Mouse (Mus musculus): ENCODE data around the gene St6galnac4.

St6galnac4 gene

DNA sequence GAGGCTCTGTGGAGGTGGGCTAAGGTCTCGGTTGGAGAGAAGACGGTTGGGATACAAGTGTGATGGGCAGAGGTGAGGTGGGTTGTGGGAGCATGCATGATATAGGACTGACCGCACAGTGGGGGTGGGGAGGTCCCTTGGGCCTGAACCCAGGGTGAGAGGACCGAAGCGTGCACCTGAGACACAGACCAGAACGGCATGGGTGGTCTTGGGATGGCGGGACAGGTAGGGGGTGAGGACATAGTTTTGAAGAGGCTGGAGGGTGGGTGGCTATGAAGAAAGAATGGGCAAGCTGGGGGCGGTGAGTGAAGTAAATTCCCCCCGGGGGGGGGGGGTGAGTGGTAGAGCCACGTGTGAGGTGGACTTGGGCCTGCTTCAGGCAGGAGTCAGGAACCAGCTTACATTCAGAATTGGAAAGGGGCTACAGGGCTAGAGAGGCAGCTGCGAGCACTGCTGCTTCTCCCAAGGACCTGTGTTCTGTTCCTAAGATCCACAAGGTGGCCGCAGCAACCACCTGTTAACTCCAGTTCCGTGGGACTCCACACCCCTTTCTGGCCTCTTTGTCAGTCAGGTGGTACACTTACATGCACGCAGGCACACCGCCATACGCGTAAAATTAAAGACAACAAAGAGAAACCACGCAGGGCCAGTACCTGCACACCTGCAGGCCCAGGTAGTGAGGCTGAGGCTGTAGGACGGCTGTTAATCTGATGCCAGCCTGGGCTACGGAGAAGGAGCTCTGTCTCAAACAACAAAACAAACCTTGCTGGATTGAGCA, 40.6 kb downstream of the St6galnac4 start:
- DNase-seq (ENCODE audit: low spot score), result no peak

DNA sequence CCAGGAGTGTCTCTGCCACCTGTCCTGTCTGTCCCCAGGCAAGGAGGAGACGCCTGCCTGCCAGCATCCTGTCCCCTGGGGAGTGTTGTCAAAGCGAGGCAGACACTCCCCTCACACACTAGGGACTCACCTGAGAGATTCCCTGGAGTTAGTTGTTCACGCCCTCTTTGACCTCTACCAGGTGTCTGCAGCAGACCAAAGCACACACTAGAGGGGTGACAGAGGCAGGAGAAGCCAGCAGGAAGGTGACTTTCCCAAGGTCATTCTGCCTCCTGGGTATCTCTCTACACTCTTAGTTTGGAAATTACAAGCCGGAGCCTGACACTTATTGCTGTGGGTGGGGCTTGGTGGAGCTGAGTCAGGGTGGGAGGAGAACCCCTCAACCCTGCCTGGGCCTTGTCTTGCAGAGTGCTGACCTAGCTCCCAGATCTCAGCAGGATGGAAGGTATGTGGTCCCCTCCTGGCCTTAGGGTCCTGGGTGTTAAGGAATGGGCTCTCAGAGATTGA, 41.2 kb downstream of the St6galnac4 start:
- no peak for DNase-seq (ENCODE audit: low spot score)

DNA sequence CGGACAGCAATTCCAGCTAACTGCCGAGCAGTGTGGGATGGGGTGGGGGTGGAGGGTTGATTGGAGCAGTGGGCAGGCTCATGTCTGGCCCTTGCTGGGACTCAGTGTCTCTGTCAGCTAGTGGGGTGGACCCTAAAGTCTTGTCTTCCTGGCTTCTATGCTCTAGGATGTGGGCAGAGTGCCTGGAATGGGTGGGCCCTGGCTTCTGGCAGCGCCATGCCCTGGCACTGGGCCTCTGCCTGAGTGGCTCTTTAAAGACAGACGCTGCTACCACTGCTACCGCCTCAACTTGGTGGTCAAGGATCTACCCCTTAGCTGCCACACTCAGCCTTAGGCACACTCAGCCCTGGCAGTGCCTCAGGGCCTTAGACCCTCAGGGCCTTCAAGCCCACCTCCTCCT, 41.8 kb downstream of the St6galnac4 start:
- peak; percentile 82 for DNase-seq (ENCODE audit: low spot score)

DNA sequence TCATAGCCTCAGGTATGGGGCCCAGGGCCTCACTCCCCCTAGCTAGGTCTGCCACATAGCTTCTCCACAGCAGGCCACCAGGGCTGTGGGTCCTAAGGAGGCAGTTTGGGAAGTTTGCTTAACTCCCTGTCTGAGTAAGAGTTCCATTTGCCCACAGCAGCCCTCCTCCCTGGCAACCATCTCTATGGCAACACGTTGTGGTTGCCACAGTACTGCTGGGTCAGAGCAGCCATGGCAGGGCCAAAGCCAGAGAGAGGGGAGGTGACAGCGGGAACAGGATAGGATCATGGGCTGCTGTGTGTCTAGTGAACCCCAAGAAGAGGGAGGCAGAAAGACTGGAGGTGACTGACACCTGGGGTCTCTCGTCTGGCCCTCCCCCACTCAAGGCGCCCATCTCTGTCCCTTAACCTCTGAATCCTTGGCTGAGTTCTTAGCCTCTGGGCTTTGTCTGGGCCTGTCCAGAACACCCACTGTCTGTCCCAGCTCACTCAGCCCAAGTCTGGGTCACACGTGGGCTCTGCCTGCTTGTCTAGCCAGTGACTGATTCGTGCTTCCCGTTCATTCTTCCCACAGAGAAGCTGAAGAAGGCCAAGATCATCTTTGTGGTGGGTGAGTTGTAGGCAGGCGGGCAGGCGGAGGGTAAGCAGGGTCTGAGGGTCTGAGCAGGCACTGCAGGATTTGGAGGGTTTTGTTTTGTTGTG, 42.5 kb downstream of the St6galnac4 start:
- peak; percentile 65 for DNase-seq (ENCODE audit: low spot score)

DNA sequence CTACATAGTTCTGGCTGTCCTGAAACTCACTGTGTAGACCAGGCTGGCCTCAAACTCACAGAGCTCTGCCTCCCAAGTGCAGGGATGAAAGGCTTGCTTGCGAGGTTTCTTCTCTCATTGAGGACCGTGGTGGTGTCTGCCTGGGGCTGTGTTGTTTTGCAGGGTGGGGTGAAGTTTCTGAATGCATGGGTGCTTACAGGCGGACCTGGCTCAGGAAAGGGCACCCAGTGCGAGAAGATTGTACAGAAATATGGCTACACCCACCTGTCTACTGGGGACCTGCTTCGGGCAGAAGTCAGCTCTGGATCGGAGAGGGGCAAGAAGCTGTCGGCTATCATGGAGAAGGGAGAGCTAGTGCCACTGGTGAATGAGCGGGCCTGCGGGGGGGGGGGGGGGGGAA, 43.1 kb downstream of the St6galnac4 start:
- no peak for DNase-seq (ENCODE audit: low spot score)

DNA sequence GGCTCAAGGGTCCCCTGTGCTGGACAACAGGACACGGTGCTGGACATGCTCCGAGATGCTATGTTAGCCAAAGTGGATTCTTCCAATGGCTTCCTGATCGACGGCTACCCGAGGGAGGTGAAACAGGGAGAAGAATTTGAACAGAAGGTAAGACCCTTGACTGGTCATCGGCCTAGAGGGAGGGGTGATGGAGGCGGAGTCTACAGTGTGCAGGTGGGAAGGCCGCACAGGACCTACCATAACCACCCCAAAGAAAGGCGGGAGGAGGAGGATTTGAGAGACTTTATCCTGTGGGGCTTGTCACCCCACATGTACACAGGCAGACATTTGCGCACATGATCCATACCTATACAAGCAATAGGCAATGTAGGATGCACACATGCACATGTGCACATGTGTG, 44.2 kb downstream of the St6galnac4 start:
- DNase-seq (ENCODE audit: low spot score), result no peak

DNA sequence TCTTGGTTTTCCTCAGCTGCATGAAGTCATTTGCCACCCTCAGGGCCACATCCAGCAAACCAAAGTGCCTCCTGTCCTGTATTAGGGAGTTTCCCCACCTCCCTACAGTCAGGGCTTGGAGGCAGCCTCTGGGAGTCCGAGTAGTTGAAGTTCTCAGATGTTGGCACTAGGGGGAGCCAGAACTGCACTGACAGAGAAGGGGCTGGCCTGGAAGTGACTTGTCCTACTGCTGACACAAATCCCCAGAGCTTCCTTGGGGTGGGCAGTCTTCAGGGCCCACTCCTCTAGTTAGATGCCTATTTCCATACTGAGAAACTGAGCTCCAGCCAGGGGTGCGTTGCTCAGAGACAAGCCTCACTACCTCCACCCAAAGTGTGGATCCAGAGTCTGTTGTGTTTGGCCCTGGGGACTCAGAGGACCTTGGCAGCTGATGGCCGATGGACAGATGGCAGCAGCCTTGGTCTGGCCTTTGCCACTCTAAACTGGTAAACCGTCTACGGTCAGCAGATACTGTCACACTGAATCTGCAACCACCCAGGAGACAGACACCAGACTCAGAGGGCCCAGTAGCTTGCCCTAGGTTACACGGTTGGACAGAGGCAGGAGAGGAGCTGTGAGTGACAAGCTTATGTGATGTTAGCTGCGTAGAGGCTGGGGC, 45.0 kb downstream of the St6galnac4 start:
- DNase-seq (ENCODE audit: low spot score), result peak; percentile 84

DNA sequence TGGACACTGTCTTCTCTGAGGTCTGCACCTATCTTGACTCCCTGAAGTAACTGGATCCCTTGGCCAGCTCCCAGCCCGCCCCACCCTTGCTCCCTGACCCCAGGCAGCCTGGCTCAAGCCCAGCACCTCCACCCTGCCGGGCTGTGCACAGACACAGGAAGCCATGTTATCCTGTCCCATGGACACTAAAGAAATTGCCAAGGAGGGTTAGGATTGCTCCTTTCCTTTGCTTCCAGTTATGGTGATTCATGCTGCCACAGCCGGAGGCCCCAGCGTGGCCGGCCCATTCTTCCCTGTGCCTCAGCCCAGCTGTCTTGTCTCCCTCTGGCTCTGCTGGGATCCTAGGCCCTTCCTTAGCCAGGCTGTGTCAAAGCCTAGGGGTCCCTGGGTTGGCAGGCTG, 46.8 kb downstream of the St6galnac4 start:
- DNase-seq (ENCODE audit: low spot score), result no peak

DNA sequence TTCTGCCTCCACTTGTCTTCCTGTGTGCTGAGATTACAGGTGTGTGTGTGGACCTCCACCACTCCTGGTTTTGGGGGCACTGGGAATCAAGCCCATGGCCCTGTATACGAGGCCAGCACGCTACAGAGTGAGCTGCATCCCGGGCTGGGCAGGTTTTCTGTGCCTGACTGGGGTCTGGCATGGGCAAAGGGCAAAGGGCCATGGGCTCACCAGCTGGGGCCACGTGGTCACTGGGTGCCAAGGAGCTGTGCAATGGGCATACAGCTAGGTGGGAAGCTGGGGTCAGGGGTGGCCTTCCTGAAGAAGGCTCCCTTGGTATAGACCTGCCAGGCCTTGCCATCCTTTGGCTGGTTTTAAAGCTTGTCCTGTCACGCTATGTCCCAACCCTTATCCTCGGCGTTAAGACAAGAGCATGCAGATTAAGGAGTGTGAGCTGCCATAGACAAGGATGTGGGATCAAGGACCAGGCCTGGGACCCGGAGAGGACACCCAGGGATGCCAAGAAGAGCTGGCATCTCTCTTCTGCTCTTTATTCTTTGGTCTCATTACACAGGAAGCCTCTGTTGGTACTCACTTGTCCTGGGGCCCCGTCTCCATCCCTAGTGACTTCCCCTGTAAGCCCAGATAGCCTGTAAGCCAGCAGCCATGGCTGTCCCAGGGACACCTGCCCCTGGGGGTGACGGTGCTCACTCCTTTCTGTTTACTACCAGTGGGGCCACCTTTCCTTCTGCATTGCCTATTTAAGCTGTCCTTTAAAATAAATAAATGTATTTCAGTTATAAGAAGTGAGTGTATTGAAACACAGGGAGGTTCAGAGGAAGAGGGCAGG, 47.6 kb downstream of the St6galnac4 start:
- DNase-seq (ENCODE audit: low spot score), result no peak

DNA sequence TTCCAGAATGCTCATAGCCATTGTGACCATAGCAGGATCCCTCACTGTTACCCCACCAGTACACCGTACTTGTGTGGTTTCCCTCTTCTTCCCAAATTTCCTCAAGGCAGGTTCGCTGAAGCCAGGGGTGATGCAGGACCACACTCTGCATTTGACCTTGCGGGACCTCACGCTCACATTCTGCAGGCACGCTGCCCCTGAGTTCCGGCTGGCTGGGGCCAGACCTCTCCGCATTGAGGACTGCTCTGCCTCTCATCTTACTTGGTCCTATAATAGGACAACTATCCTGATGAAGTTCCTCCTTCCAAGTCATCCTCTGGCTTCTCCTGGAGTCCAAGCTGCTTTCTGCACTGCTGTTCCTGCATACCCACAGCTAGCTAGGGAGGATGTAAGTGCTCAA, 49.7 kb downstream of the St6galnac4 start:
- DNase-seq (ENCODE audit: low spot score), result no peak

DNA sequence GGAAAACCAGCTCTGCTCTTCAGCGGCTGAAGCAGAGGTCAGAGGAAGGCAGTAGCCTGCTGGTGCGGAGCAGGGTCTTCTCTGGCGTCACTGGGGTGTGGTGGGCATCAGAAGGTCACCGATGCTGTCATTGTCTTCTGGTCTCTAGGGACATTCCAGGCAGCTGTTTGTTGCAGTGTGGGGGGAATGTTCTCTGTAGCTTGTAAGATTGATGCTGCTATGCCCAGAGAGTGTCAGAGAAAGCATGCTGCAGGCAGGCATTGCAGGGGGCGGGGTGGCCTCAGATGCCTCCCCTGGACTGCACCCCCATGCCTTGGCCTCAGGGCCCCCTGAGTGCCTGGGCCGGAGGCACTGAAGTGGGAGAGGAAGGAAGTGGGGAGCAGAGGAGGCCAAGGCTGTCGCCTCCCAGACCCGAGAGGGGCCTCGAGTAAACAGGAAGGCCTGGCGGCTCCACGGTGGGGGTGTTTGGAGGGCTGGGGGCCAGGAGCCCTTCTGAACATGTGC, 50.9 kb downstream of the St6galnac4 start:
- no peak for DNase-seq (ENCODE audit: low spot score)

DNA sequence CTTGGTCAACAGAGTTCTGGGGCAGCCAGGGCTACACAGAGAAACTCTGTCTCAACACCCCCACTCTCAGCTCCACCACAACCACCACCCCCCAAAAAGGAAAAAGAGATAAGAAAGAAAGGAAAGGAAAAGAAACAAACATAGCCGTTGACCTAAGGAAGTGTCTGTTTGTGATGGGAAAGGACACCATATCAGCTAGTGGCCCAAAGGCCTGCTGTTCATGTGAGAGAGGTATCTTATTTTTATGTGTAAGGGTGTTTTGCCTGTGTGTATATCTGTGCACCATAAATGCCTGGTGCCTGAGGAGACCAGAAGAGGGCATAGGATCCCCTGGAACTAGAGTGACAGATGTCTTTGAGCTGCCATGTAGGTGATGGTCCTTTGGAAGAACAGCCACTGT, 52.7 kb downstream of the St6galnac4 start:
- DNase-seq (ENCODE audit: low spot score), result no peak

DNA sequence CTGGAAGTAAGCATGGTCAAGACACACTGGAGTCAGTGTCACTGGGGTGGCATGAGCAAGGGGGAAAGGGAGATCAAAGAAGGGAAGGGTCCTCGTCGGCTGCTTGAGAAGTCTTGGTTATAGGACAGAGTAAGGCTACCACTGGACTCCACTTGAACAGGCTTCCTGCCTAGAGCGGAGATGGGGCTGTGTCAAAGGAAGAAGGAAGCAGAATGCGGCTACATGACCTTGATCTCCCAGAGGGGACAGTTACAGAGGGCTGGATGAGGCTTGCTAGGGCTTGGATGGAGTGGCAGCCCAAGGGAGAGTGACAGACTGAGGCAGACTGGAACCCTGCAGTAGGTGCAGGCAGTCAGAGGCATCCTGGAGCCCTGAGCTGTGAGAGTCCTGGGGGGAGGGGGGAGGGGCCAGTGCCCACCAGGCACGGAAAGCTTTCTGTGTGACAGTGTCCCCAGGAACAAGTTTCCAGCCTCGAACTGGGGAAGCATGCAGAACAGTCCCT, 53.7 kb downstream of the St6galnac4 start:
- DNase-seq (ENCODE audit: low spot score), result no peak

DNA sequence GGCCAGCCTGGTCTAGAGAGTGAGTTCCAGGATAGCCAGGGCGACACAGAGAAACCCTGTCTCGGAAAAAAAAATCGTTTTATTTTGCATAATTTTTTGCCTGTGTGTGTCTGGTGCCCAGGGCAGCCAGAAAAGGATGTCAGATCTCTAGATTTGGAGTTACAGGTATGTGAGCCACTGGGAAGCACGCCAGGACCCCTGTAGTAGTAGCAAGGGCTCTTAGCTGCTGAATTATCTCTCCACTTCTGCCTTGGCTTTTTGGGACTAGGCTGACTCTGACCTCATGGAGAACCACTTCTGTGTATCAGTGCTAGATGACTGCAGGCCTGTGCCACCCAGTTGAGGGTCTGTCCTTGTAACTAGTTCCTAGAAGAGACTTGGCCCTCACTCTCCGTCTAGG, 54.9 kb downstream of the St6galnac4 start:
- peak; percentile 48 for DNase-seq (ENCODE audit: low spot score)

DNA sequence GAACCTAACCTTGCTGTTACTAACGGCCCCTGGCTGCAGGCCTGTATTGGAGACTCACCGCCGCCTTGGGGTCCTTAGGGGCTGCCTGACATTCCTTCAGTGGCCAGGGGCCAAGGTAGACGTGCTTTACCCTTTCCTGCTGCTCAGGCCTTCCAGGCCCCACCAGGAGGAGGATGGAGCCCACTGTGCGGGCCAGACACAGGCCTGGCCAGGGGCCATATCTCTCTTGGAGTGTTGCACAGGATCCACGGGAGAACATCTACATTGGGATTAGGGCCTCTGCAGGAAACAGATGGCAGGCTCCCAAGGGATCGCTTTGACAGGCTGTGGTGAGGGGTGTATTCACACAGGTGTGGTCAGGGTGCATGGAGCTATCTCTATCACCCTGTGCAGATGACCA, 55.9 kb downstream of the St6galnac4 start:
- DNase-seq (ENCODE audit: low spot score), result peak; percentile 65

DNA sequence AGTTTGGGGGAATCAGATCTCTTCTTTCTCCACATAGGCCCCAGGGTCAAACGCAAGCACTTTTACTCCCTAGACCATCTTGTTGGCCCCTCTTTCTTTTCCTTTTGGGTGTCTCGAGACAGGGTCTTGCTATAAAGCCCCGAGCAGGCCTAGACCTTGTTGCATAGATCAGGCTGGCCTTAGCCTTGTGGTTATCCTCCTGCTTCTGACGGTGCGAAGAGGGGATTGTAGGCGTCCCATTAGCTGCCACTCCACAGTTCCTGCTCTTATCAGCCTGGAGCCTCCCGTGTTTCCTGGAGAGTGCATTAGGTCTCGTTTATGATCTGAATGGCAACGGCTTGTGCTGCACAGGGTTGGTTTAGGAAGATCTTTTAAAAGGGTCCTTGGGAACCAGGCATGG, 57.2 kb downstream of the St6galnac4 start:
- DNase-seq (ENCODE audit: low spot score), result no peak

DNA sequence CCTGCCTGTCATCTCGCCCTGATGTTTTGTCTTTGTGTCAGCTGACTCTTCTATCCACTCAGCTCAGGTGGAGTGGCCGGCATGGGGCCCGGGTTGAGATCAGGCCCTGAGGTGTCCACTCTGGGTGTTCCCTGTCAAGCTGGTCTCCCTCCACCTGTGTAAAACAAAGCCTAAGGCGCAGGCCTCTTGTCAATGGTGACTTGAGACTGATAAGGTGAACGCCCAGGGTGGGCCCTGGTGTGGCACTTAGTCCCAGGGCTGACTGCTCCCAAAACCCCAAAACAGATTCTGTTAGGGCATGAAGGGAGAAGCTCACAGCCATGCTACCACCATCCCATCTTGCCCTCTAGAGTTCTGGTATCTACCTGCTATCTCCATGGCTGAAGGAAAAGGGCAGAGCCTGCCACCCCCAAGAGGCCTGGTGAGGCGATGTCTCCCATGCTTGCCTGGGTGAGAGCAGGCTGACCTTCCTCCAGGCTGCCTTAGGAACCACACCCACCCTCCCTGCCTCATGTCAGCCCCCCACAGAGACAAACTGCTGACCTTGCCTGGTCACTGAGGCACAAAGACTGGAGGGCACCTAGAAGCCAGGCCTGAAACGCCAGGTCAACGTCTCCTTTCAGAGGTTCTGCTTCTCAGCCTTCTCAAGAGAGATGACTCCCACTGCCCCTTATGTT, 58.0 kb downstream of the St6galnac4 start:
- DNase-seq (ENCODE audit: low spot score), result no peak

DNA sequence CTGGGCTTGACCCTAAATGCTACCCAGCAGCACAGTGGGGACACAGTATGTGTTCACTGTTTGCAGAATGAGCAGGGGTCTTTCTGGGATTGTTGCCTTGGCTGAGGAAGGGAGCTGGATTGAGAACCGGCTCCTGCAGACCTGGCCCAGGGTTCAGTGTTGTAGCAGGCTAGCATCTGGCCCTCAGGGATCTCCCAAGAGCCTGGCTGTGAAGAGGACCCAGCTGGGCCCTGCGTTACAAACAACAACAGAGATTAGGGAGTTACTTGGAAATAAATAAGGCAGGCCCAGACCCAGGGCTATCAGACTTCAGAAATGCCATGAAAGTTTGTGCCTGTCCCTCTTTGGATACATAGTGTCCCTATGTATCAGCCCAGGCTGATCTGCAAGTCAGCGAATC, 58.8 kb downstream of the St6galnac4 start:
- DNase-seq (ENCODE audit: low spot score), result peak; percentile 46

DNA sequence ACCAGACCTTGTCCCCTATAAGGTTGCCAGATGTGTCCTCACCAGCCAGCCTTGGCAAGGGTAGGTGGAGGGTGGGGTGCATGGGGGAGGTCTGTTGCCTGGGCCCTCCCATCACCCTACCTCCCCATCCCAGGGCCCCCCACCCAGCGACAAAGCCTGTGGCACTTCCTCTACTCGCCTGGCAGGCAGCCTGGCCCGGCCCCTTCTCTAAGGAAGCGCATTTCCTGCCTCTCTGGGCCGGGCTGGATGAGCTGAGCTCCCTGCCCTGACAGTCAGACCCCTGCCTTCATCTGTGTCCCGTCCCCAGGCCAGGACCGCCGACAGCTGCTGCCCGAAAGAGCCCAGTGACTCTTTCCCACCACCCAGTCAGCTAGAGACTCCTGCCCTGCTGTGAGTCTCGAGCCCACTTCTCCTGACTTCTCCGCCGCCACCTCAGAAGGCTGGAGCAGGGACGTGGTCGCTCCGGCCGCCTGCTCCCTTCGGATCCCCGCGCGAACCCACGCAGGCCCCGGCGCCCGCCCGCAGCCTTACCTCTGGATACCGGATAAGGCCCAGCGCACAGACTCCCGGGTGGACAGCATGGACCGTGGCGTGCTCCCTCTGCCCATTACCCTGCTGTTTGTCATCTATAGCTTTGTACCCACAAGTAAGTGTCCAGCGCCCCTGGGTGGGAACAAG, 59.6 kb downstream of the St6galnac4 start, which contains the start of gene Eng:
TSS of gene Eng (plus strand) at position 217 of the 678 bp plus-strand sequence.
- DNase-seq (ENCODE audit: low spot score), result peak; percentile 70

DNA sequence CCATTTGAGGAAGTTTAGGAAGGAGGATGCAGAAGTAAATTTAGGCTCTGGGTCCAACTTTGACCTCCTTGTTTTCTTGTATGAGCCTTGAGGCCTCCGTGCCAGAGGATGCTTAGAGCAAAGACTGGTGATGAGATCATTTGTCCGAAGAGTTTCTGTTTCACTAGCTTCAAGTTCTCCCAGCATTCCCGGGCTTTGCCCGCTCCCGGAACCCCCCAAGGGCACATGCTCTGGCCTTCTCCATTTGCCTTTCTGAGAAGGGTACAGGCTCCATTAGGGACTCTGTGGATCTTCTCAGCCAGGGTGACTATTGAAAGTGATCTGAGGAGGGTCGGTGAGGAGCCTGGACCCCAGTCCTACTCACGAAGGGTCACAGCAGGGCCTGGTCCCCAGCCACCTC, 60.5 kb downstream of the St6galnac4 start:
- DNase-seq (ENCODE audit: low spot score), result no peak

Data from testis, postnatal 10 days (tissue).